ENCODE assay signal across 8 mouse cellular contexts in the genomic region with DNA sequence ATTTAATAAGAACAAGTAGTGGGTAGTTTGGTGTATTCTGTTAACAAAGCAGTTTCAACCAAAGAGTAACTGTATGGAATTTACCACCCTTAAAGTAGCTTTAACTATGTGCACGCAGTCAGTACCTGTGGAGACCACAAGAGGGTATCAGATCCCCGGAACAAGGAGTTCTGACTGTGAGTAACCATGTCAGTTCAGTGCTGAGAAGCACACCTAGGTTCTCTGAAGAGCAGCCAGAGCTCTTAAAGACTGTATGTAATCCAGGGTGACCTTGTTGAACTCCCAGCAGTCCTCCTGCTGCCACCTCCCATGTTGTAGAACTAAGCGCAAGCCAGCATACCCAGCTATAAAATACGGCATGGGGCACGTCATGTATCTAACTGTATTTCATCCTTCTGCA. TPM values are rescaled to one million over a fixed set of nuclear protein-coding genes. Genes with fewer than 3 reads are reported as not detected.
DNase-seq lines count a peak whose midpoint lies in the region; ATAC-seq and TF ChIP-seq lines count a peak whose summit lies in the region.

No protein-coding gene starts in this region.

- H3K4me3 ChIP-seq in G1E (ENCODE audit: low read depth, low read length), result peak overlapping the region; percentile 36; the same call in 1 of the 2 replicates
- H3K4me3 ChIP-seq in cortical plate, adult 2 months (ENCODE audit: insufficient read depth, low read length), result no peak overlapping the region
- no peak overlapping the region for H3K4me3 ChIP-seq in kidney, adult 2 months (ENCODE audit: insufficient read depth, low read depth, low read length)
- H3K4me3 ChIP-seq in lung, embryonic 14.5 days (ENCODE audit: low read depth, low read length), result peak overlapping the region; percentile 99; the same call in 1 of the 2 replicates

- no peaks in the 10 kb centered on the region for H3K9me3 ChIP-seq in G1E (replicated peaks)
- no peaks in the 10 kb centered on the region for H3K9me3 ChIP-seq in lung, embryonic 14.5 days (ENCODE audit: low read depth, low read length)

- peaks cover 44% of the 10 kb centered on the region for H3K4me1 ChIP-seq in G1E (ENCODE audit: insufficient read depth, low read depth, low read length)
- H3K4me1 ChIP-seq in cortical plate, adult 2 months (ENCODE audit: control insufficient read depth, insufficient read depth, low read length), result no peaks in the 10 kb centered on the region; the same call in 1 of the 2 replicates
- peaks cover 7% of the 10 kb centered on the region; the same call in 1 of the 2 replicates for H3K4me1 ChIP-seq in kidney, adult 2 months (ENCODE audit: control insufficient read depth, insufficient read depth, low read length)
- peaks cover 14% of the 10 kb centered on the region; the same call in 1 of the 2 replicates for H3K4me1 ChIP-seq in lung, embryonic 14.5 days (ENCODE audit: insufficient read depth)

- H3K4me2 ChIP-seq in lung, embryonic 14.5 days, result peak overlapping the region; percentile 79

- peaks cover 58% of the 10 kb centered on the region for H3K36me3 ChIP-seq in G1E (replicated peaks)
- peaks cover 4% of the 10 kb centered on the region for H3K36me3 ChIP-seq in kidney, adult 2 months (ENCODE audit: control insufficient read depth, insufficient read depth, low read length)
- peaks cover 38% of the 10 kb centered on the region for H3K36me3 ChIP-seq in lung, embryonic 14.5 days (ENCODE audit: insufficient read depth)

- no peaks in the 10 kb centered on the region for H3K27me3 ChIP-seq in G1E (ENCODE audit: insufficient read depth, low read length)
- H3K27me3 ChIP-seq in kidney, adult 2 months (replicated peaks; ENCODE audit: control insufficient read depth, insufficient read depth, low read length), result no peaks in the 10 kb centered on the region
- H3K27me3 ChIP-seq in lung, embryonic 14.5 days (ENCODE audit: insufficient read depth, low read length), result no peaks in the 10 kb centered on the region

- DNase-seq in adrenal gland, adult (ENCODE audit: inconsistent age in 2 of 2, low spot score in 1 of 2), result peak; percentile 61 to 88
- no peak for DNase-seq in adrenal gland, postnatal 4 days (ENCODE audit: low spot score in 2 of 2)
- DNase-seq in G1E (ENCODE audit: low spot score), result no peak
- peak; percentile 64 for DNase-seq in heart, adult 8-10 months (ENCODE audit: low spot score)
- DNase-seq in kidney, adult 2 months, result peak; percentile 75
- DNase-seq in lung, embryonic 14.5 days, result peak; percentile 80
- DNase-seq in right cerebral cortex, postnatal 14 days, result peak; percentile 43

- no peak overlapping the region for H3K9ac ChIP-seq in lung, embryonic 14.5 days

- H3K27ac ChIP-seq in cortical plate, adult 2 months (ENCODE audit: insufficient read depth, low read length), result no peak overlapping the region
- H3K27ac ChIP-seq in kidney, adult 2 months (ENCODE audit: insufficient read depth, low read depth, low read length), result no peak overlapping the region
- H3K27ac ChIP-seq in lung, embryonic 14.5 days (ENCODE audit: low read depth), result no peak overlapping the region

- peak; percentile 55 for ATAC-seq in G1E (ENCODE audit: extremely low read depth, insufficient number of reproducible peaks, low FRiP score, poor library complexity, severe bottlenecking)
- no peak for ATAC-seq in lung, embryonic 14.5 days (ENCODE audit: insufficient read depth)

- peak; percentile 84 for TF ChIP-seq CTCF in G1E (IDR thresholded peaks at IDR 0.05; ENCODE audit: low read depth, low read length)
- TF ChIP-seq CTCF in cortical plate, adult 2 months (IDR thresholded peaks at IDR 0.05; ENCODE audit: extremely low read depth, insufficient read depth, low read length), result peak; percentile 58
- peak; percentile 57 for TF ChIP-seq CTCF in kidney, adult 2 months (conservative IDR thresholded peaks at IDR 0.05; ENCODE audit: insufficient read depth, insufficient read length, low read depth, low read length)
- TF ChIP-seq CTCF in lung, embryonic 14.5 days (IDR thresholded peaks at IDR 0.05; ENCODE audit: low read depth), result peak; percentile 74

- no peak for TF ChIP-seq POLR2A in cortical plate, adult 2 months (IDR thresholded peaks at IDR 0.05; ENCODE audit: extremely low read depth, insufficient read depth, low read length)
- TF ChIP-seq POLR2A in kidney, adult 2 months (IDR thresholded peaks at IDR 0.05; ENCODE audit: low read depth, low read length), result no peak

- WGBS in kidney, adult 2 months, result 19% methylated on average over 5 of the region's 5 CpGs
- 53% methylated on average over 5 of the region's 5 CpGs for WGBS in lung, embryonic 14.5 days

RNA-seq across cellular contexts. Expression of a gene that starts 14.2 kb away (rescaled TPM):
- total RNA-seq in adrenal gland, postnatal 4 days (2021), result 100 to 1,000 TPM; 203 to 231 TPM
- total RNA-seq in G1E (2014; fragmentation: Nextera tagmentation), result 263 and 390 TPM in 2 replicates
- 492 and 529 TPM in 2 replicates for total RNA-seq in G1E (2017)
- 247 and 276 TPM in 2 replicates for polyA plus RNA-seq in G1E (2012)
- polyA plus RNA-seq in cortical plate, adult 2 months (2012; rRNA removed), result 32.5 and 32.8 TPM in 2 replicates
- total RNA-seq in heart, adult 8-10 months (2022), result 10 to 100 TPM; 36.7 to 45.0 (median 41.1) TPM
- polyA plus RNA-seq in kidney, adult 2 months (2012; rRNA removed), result 20.0 and 21.1 TPM in 2 replicates
- polyA plus RNA-seq in lung, embryonic 14.5 days (2014; fragmentation: Nextera tagmentation; extraction: Ambion mirVana), result 317 and 337 TPM in 2 replicates

RNA-seq across cellular contexts. Expression of a gene that starts 43.0 kb away (rescaled TPM):
- total RNA-seq in adrenal gland, postnatal 4 days (2021), result 100 to 1,000 TPM; 840 to 862 TPM
- total RNA-seq in G1E (2014; fragmentation: Nextera tagmentation) (375 and 407 TPM in 2 replicates), G1E (2017) (297 and 310 TPM in 2 replicates)
- 508 and 619 TPM in 2 replicates for polyA plus RNA-seq in G1E (2012)
- 598 and 611 TPM in 2 replicates for polyA plus RNA-seq in cortical plate, adult 2 months (2012; rRNA removed)
- 1,000 to 10,000 TPM; 2,608 to 2,760 (median 2,679) TPM for total RNA-seq in heart, adult 8-10 months (2022)
- polyA plus RNA-seq in kidney, adult 2 months (2012; rRNA removed), result 717 and 832 TPM in 2 replicates
- polyA plus RNA-seq in lung, embryonic 14.5 days (2014; fragmentation: Nextera tagmentation; extraction: Ambion mirVana), result 470 and 474 TPM in 2 replicates

Comparison
In these comparisons a context has a peak if more than half of its experiments do, and no peak if none do; other contexts are left out.
1. DNase-seq: peak in adrenal gland, adult (2 of 2), heart, adult 8-10 months (single experiment), kidney, adult 2 months (single experiment), lung, embryonic 14.5 days (single experiment) and right cerebral cortex, postnatal 14 days (single experiment); none in adrenal gland, postnatal 4 days (0 of 2) and G1E (single experiment).
2. H3K4me3 ChIP-seq: peak in G1E (single experiment) and lung, embryonic 14.5 days (single experiment); none in cortical plate, adult 2 months (single experiment) and kidney, adult 2 months (single experiment).
3. Peak in every context shown above with its lines, with median percentiles within 50 percentile points of each other: CTCF ChIP-seq.